Mouse (Mus musculus) adrenal gland, adult 2 months (tissue): ENCODE results near the gene Fam219b. TPM values are rescaled to one million over a fixed set of nuclear protein-coding genes. Genes with fewer than 3 reads are reported as not detected.

Source experiments
- DNase-seq: peaks from one replicate; pipeline ENCODE4 v3.0.0; 2021
- polyA plus RNA-seq: library from polyadenylated mRNA; depleted of rRNA; stranded (reverse); fragments of >200 nt; gene quantifications from 2 replicates; pipeline ENCODE4 v1.2.3, GENCODE M21; 2012
- total RNA-seq, 2 experiments: library from RNA; stranded (reverse); gene quantifications; 2 replicates each; pipeline ENCODE4 v1.2.3; 2021

Fam219b gene
- total and polyA plus RNA-seq, 3 experiments: 19.3 to 61.8 (median 33.8) TPM

DNA sequence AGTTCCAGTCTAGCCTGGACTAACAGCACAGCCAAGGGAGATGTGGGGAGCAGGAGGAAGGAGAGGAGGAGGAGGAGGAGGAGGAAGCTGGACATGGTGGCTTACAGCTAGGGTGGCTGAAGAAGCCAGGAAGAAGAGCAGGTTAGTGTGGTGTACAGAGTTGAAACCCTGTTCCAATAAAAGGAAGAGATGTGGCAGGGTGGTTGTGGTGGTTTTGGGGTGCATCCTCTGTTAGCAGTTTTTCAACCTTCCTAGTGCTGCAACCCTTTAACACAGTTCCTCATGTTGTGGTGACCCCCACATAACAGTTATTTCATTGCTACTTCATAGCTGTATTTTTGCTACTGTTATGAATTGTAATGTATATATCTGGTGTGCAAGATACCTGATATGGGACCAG is 12.9 kb upstream of the Fam219b start:
- DNase-seq: no peak

DNA sequence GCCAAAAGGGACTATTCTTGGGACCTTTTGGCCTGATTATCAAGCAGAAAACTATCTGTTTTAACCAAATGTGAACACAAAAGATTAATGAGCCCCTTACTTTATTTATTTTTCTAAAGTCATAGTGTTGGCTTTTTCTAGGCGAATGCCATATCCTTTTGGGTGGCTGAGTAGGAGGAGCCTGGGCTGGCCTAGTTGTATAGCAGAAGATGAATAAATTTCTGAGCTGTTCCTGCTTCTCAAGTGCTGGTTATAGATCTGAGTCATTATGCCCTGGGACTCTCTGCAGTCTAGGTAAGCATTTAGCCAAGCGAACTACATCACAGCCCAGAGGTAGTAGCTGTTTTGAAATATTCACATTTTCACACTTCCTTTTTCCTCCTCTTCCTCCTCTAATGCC is 11.8 kb upstream of the Fam219b start:
- DNase-seq: no peak

DNA sequence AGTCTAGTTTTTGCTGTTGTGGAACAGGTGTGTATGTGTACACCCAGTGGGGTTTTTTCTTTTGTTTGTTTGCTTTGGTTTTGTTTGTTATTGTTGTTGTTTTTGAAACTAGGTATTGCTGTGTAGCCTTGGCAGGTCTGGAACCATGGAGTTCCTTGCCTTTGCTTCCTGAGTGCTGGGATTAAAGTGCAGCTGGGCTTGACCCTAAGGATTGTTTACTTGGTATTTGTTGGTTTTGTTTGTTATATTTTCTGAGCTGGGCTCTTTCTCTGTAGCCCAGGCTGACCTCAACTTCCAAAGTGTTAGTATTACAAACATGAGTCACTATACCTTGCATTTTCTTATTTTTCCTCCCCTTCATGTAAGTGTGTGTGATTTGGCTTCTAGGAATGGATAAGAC is 10.9 kb upstream of the Fam219b start:
- DNase-seq: no peak

DNA sequence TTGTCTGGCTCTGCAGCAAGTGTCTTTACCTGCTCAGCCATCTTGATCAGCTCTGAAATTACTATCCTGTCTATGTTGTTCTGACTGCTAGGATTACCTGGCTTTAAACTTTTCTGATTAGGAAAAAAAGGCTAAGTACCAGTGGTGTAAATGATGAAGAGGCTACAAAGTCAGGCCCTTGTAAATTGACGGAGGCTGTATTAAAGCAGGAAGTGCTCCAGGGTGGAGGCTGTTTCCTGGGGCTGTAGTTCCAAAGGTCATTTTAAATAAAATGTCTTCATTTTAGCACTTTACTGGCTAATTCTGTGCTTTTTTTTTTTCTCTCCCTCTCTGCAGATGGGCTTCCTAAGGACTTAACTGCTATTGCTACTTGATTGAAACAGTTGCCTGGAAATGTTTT is 5.4 kb upstream of the Fam219b start:
- no peak for DNase-seq

DNA sequence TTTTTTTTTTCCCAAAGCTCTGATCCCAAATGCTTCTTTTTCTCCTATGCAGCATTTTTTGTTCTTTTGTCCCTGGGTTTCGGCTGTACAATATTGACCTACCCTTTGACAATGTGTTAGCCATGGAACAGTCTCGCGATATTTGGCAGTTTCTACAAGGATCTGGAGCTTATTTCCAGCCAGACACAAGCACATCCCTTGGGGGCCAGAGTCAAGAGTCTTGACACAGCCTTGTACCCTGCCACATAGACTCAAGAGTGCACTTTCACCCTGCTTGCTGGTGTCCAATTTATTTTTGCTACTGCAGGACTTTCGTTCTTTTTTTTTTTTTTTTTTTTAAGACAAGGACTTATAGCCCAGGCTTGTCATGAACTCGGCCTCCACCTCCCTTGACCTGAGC is 966 bp upstream of the Fam219b start:
- no peak for DNase-seq

DNA sequence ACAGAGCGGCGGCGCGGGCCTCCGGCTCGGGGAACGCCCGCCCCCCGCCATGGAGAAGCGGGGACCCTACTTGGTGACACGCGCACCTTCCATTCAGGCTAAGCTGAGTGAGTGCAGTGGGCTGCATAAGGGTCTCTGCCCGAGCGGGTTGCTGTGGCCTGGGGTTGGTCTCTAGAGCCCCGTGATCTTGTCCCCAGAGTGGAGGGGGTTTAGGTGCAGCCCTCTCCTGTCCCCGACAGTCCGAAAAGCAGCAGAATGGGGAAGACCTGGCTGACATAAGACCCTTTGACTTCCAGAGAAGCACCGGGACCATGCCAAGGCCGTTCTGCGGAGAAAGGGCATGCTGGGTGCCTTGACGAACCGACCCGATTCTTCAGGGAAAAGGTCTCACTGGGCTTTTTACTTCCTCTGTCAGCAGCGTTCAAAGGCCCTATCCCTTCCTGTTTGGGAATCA is 427 bp downstream of the Fam219b start:
- DNase-seq: no peak

DNA sequence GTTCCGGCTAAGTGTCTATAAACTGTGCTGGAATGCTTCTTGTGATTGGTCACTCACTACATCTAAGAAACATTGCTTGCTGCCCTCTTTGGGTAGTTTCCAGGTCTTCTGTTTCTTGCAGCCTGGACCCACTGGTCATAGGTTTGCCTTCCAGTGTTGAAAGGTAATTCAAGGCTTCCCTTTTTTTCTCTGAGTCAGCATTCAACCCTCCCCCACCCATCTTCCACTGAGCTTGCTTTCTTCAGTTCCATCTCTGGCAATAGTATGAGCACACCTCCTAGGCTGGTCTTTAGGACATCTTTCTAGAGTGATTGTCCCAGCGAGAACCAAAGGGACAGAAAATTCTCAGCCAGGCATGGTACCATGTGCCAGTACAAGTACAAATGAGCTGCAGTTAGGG is 2.2 kb downstream of the Fam219b start:
- DNase-seq: no peak

DNA sequence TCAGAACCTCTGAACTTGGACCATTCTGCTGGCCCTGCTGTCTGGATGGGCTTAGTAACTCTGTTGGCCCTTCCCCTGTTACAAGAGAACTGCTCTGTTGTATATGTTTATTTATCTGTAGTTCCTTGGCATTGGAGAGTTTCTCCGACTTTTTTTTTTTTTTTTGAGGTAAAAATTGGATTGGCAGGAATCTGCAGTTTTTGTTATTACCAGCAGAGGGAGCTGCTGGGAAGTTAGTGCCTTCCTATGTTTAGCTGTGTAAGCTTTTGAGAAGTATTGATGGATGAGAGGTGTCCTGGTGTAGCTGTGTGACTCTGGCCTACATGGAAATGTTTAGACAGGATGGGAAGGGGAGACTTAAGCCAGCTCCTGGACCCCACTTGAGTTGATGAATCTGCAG is 4.0 kb downstream of the Fam219b start:
- DNase-seq: no peak

DNA sequence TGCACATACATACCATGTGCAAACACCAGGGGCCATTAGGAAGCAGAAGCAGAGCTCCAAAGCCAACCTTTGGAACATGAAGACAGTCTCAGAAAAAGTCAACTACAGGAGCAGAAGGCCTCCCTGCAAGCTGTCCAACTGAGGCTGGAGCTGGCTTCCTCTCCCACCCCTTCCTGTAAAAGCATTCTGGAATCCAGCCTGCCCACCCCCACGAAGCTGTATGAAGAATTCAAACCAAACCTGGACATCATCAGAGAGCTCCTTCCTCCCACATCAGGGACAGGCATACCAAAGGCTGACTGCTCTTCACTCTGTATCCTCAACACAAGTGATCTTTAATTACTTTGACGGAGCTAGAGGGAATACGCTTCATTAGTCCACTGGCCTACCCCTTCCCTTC is 6.6 kb downstream of the Fam219b start:
- DNase-seq: no peak

DNA sequence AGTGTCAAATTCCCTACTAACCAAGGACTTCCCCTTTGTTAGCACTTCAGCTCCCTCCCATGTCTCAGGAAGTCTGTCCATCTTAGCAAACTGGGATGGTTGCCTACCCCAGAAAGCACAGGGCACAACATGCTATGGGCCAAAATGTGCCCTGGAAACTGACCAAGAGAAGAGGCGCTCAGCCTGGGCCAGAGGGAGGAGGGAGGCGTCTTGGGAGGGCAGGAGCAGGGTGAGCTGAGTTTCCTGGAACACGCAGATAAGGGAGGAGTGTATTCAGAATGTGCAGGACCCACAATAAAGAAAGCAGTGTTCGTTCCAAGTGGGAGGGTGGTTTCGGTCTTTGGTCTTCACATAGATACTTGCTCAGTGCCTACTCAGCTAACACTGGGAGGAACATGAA is 10.0 kb downstream of the Fam219b start:
- no peak for DNase-seq

DNA sequence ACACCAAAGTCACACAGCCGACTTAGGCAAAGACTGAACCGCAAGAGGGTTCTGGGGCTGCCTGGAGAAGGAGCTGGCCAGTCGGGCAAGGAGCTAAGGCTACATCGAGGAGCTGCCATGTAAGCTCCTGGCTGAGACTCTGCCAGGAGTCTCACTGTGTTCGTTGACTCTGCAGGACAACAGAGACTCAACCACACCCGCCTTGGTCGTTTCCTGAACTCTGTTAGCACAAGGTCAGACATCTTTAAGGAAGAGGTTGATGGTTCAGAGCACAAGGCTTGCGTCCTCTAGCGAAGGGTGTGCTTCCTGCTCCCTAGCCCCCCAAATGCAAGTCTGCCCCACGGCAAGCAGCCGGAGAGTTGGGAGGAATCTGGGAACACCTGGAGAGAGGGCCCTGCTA is 10.5 kb downstream of the Fam219b start:
- DNase-seq: no peak

DNA sequence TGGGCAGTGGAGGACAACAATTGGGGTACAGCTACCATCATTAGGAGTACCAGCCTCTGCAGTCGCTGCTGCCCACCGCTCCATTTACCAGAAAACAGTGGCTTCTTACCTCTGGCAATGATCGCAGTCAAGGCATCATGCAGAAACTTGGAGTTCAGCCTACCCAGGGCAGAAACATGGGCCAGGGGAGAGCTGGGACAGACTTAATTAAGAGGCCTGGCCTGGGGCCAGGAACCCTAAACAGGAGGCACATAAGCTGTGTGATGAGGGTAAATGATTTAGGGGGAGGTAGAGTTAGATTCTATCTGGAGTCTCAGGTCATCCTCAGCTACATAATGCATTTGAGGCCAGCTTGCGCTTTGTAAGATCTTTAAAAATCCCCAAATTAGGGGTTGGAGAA is 11.9 kb downstream of the Fam219b start:
- DNase-seq: no peak

DNA sequence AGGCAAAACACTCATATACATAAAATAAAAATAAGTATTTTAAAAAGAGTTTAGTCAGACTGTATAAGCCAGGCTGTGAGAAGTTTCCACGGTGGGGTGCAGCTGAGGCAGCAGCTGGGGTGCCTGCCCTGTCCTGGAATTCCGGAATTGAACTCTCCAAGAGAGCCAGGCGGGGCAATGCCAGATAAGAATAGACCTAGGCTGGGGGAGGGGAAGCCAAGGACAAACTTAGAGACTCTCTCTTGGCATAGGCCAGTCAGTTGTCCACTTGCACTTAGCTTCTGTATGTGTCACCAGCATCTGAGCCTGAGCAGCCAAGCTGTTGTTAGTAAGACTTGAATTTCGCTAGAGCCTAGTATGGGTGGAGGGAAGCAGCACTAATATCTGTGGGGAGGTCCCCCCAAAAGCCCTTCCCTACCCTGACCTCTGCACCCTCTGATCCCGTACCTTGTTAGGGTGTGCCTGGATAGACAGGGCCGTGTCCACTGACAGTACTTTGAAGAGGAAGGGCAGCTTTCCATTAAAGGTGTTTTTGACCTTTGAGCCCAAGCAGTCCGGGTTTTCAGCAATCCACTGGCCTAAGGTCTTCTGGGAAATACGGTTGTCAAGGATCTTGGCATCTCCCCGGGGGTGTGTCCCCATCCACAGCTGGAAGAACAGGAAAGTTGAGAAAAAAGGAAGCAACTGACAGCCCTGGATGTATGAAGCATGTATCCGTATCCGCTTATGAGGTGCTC is 13.0 kb downstream of the Fam219b start:
- DNase-seq: peak; percentile 80

DNA sequence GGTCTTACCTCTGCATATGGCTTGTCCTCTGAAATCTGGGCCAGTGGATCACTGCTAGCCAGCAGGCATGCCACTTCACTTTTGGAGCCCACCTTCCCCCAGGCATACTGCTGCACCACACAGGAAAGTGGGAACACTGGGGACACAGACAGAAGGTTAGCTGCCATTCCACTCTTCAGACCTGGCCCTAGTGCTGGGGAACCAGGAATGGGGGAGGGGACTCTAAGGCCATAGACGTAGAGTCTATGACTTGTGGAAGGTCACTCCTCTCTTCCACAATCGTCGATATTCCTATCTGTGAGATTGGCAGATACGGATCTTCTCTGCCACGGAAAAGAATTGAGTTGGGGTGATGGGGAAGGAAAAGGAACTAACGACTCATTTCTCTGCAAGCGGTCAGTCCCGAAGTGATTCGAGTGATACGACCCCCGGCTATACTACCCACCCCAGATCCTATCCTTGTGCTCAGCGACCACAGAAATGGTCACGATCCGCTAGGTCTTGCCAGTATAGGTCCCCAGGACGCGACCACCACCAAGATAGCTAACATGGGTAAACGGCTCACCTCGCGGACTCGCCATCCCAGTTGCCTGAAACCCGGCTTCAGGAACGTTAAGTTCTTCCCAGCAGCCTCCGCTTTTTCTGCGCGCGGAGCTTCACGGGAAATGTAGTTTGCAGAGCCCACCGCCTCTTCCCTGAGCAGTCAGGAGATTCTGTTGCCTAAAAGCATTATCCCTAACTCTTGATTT is 15.0 kb downstream of the Fam219b start, which contains the start of gene Mpi:
TSS of gene Mpi (minus strand) at position 625 of the 749 bp plus-strand sequence.
- DNase-seq: peak; percentile 76

DNA sequence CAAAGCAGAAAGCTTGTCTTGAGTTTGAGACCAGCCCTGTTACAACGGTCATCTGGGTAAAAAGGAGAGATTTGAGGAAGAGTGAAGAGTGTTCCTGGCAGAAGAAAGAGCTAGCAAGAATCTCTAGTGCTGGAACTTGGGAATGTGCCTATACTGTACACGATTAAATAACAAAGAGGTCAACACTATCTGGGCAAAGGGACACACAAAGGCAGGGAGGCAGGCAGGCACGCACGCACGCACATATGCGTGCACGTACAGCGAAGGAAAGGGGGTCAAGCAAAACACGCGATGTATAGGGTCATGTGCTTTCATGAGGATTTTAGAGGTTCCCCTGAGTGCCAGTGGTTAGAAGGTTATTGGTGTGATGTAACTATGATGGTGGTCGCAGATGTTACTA is 15.8 kb downstream of the Fam219b start:
- no peak for DNase-seq

DNA sequence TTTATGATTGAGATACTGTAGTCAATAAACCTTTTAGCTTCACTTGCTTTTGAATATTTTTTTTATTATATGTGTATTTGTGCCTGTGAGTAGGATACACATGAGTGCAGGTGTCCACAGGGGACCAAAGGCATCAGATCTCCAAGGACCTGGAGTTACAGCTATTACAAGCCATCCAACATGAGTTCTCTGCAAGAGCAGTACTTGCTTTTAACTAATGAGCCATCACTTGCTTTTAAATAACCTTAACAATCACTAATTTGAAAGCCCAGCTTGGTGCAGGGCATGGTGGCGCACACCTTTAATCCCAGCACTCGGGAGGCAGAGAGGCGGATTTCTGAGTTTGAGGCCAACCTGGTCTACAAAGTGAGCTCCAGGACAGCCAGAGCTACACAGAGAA is 17.4 kb downstream of the Fam219b start:
- no peak for DNase-seq

DNA sequence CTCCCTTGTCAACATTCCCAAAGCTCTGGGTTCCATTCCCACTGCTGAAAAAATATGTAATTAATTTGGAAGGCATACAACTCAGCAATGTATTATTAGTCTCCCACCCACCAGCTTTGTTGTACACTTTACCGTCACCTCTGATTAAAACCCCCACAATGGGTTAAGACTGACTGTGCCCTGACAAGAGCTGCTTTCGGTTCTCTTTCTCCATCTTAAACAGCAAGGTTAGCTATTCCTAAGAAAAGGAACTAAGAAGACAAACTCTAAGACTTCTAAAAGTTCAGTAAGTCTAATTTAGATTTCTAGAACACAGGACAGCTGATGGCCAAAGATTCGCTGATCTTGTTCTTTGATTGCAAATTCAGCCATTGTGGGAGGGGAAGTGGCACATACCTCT is 19.9 kb downstream of the Fam219b start:
- DNase-seq: no peak

DNA sequence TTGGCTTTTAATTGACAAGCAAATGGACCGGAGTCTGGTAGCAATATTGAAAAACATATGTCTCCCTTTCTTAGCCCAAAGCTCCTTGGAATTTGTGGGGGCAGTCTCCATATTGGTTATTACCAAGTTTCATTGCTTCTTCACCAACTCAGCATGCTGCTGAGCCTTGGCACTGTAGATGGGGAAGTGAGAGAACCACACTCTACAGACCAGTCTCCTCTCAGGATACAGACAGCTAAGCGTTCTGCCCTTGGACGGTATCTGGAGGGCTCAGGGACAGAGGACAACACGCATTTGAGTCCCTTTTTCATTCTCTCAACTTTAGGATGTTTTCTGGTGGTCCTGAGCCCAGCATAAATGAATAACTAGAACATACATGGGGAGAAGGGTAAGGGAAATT is 21.3 kb downstream of the Fam219b start:
- DNase-seq: no peak

DNA sequence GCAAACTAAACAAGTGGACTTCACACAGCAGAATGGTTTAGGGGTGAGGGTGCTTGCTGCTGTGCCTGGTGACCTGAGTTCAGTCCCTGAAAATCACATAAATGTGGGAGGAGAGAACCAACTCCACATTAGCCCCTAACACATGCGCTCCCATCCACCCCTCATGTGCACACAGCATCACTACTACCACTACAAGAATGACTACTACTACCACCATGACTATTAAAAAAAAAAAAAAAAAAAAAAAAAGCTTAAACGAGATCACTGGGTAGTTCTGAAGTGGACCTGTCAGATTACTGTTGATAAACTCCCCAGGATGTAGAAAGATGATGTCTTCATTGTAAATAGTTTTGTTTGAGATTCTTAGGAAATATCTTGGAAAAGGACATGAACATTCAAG is 22.2 kb downstream of the Fam219b start:
- no peak for DNase-seq

DNA sequence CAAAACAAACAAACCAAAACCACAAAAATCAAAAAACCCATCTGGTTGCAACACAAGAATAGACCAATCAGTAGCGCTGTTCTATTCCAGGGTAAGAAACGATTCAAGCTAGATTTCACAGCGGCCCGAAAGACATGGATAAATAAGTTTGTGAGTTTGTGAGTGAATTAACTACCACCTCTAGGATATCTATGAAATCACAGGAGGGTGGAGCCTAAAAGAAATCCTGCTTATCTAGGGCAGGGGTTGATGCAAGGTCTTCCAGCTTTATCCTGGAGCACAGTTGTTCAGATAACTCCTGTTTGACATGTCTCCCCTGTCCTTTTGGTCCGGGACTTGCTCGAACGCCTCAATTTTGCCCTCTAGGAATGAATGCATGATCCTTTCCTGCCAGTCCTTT is 22.9 kb downstream of the Fam219b start:
- DNase-seq: no peak

DNA sequence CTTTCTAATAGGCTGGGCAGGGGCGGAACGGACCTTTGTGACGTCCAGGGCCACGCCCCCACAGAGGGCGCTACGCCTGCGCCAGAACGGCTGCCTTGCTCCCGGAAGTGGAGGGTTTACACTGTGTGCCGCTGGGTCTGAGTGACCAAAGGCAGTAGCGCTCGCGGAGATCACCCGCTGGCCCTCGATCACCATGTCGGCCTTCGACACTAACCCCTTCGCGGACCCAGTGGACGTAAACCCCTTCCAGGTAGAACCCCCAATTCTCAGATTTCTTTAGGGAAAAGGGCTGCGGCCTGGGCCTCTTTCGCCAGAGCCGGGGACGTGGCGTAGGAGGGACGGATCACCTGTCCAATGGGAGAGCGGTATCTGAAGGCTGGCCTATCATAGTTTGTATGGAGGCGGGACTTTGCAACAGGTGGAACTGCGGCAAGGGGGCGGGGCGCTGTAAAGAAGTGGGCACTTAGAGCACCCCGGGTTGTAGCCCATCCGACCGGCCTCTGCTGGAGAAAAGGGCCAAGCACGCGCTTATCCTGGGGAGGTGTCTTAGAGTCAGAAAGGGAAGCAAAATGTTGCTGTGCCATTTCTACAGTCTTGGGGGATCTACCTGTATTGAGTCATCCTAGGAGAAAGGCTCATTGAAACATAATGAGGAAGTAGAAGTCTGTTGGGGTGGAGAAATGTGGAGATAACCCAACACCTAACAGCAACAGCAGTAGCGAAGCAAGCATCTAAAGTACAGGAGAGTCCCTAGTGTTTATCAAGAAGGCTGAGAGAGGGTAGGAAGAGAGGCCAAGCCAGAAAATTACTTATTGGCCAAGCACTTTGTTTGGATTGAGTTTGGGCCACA is 23.8 kb downstream of the Fam219b start, which contains the start of gene Scamp2:
TSS of gene Scamp2 (plus strand) at position 83 of the 850 bp plus-strand sequence.
- peak; percentile 98 for DNase-seq

DNA sequence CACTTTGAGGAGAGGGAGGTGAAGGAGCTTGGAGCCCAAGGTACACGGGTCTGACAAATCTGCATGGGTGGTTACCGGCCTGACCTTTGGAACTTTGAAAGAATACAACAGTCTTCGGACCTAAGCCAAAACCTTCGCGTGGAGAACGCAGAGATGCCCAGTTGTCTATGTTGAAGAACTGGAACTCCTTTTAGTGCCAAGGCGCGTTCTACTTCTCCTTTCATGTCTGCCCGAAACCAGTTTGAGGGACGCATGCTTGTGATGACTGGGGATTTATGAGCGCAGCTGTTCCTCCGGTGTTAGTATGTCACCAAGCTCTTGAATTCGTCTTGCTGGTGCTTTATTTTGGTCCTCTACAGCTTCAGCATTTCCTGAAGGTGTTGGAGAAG is 24.4 kb downstream of the Fam219b start:
- DNase-seq: no peak

DNA sequence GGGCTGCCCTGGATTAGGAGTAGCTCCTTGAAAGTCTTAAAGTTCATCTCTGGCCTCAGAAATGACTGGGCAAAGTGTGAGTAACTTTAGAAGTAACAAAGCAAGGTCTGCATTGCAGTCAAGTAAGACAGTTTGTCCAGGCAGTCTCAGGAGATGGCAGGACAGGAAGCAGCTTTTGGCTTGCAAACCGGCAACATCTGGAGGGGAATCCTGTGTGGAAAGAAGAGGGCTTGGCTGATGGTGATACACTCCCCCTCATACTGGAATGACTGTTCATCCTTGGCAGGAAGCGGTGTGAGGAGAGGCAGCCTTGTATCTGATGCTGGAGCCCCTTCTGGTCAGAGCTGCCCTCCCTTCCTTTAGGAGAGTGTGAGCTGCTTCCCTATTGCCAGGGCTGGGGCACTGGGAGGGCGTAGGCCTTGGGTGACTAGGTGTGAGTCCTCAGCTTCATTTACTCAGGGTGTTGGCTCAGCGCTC is 25.6 kb downstream of the Fam219b start:
- DNase-seq: no peak
